Mouse (Mus musculus): ENCODE results near the gene Olfr1314.

Olfr1314 gene

DNA sequence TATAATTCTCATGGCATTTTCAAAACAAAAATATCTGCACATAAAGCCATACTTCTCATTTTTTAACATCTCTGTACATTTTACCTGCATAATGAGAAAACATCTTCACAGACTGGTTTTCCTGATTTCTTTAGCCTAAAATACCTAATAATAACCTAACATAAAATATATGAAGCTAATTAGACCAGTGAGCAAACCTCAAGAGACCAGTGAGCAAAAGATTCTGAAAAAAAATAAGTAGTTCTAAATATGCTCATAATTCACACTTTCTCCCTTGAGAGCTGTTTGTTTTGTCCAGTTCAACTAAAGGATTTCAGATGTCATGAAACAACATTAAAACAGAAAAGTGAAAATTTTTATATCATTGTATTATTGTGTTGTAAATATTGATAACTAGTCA, at the start of gene Olfr1314:
Gene Olfr1314, minus strand, starts transcription at position 101 of the 400 bp plus-strand sequence.
- DNase-seq (ENCODE audit: low spot score) = no peak

DNA sequence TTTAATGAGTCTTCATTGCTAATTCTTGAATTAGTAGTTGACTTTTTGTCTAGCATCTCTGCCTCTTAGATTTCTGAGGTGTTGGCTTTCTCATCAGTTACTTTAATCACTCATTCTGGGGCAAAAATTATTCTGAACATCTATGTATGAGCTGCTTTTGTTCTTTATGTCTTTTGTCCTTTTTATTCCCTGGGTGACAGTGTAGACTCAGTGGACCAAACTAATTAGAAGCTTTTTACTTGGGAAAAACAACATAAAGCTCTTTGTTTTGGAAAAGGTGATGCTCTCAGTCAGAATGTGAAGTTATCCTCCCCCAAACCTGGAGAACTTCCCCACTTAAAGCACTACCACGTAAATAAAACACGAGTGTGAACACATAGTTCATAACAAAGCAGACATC, 43.4 kb upstream of the Olfr1314 start, which contains the start of gene Olfr1317:
Gene Olfr1317, plus strand, starts transcription at position 301 of the 400 bp plus-strand sequence.
- no peak for DNase-seq (ENCODE audit: low spot score)

DNA sequence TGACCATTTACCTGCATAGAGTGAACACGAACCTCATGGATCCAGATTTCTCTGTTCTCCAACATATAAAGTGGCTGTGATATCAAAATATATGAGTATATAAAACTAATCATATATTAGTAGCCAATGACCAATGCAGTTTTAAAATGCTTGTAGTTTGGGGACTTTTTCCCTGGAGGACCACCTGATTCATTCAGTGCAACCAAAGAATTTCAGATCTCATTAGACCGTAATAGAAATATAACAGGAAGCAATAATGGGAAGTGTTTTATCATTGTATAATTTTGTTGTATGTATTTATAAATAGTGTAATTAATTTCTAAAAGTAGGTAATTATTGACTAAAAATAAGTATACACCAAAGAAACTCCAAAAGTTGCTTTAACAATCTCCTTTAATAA, 38.3 kb upstream of the Olfr1314 start, which contains the start of gene Olfr1316:
Gene Olfr1316, minus strand, starts transcription at position 101 of the 400 bp plus-strand sequence.
- no peak for DNase-seq (ENCODE audit: low spot score)

DNA sequence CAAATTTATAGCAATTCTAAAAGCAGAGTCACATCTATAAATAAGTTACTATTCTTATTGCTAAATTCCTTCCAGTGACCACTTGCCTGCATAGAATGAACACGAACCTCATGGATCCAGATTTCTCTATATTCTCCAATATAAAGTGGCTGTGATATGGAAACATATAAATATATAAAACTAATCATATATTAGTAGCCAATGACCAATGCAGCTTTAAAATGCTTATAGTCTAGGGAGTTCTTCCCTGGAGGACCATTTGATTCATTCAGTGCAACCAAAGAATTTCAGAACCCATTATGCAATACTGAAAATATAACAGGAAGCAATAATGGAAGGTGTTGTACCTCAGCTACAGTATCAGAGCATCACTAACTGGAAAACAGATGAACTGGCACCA, 18.8 kb upstream of the Olfr1314 start, which contains the start of gene Olfr1315-ps1:
Gene Olfr1315-ps1, minus strand, starts transcription at position 101 of the 400 bp plus-strand sequence.
- no peak for DNase-seq (ENCODE audit: low spot score)

DNA sequence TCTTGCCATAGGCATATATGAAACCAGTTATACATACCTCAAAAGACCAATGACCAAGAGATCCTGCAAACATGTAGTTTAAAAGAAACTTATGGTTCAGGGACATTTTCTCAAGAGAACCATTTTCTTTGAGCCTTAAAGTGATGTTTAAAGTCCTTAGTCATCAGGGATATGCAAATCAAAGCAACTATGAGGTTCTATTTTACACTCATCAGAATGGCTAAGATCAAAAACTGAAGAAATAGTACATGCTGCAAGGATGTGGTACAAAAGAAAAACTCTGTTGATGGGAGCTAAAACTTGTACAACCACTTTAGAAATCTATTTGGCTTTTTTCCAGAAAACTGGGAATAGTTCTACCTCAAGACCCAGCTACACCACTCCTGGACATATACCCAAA, 18.8 kb downstream of the Olfr1314 start, which contains the start of gene Olfr1313:
Gene Olfr1313, minus strand, starts transcription at position 101 of the 400 bp plus-strand sequence.
- no peak for DNase-seq (ENCODE audit: low spot score)

DNA sequence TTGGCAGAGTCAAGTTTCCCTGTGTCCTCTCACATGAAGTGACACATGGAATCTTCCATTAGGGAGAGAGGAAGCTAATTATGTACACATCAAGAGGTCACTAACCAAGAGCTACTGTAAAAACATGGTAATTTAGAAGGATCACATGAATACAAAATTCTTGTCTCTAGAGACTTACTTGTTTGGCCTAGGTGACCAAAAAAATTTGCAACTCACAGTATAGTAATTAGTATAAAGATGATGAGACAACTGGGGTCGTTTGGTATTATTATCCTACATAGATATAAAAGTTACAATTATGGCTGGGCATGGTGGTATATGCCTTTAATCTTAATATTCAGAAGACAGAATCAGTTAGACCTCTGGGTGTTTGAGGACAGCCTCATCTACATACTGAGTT, 46.4 kb downstream of the Olfr1314 start, which contains the start of gene Olfr1312:
Gene Olfr1312, minus strand, starts transcription at position 101 of the 400 bp plus-strand sequence.
- no peak for DNase-seq (ENCODE audit: low spot score)
